Mouse (Mus musculus) kidney, embryonic 16.5 days (tissue): ENCODE measurements at regions not wholly inside any gene's neighbourhood (a gene's known extent, or its start where the extent isn't known, plus 50 kb on each side); places are given as distances from the start of the nearest gene placed in this dataset.

ENCODE experiments used
- ATAC-seq: fragments of 200-750 bp; cut with Nextera tagmentation; 2 replicates; pipeline ENCODE4 v1.8.0; 2017; ENCODE audit warnings: moderate TSS enrichment; ENCODE audit not compliant: low FRiP score, low TSS enrichment
- H3K27ac ChIP-seq: fragments of 300-500 bp; sonication (generic); 2 replicates; pipeline ENCODE4 v1.5.1; 2014; ENCODE audit warnings: low read length
- H3K27me3 ChIP-seq: fragments of 300-500 bp; sonication (generic); 2 replicates; pipeline ENCODE4 v1.6.1; 2014; ENCODE audit warnings: low read length, control low read depth, mixed read lengths; ENCODE audit not compliant: insufficient read depth
- H3K36me3 ChIP-seq: fragments of 300-500 bp; sonication (generic); 2 replicates; pipeline ENCODE4 v1.6.1; 2014; ENCODE audit warnings: low read length, control low read depth, mixed read lengths; ENCODE audit not compliant: insufficient read depth
- H3K4me1 ChIP-seq: fragments of 300-500 bp; sonication (generic); 2 replicates; pipeline ENCODE4 v1.6.1; 2014; ENCODE audit warnings: low read length, control low read depth, mixed read lengths; ENCODE audit not compliant: insufficient read depth
- H3K4me2 ChIP-seq: fragments of 300-500 bp; sonication (generic); replicated peaks from 2 replicates; pipeline ENCODE4 v1.6.1; 2014; ENCODE audit warnings: low read depth, low read length
- H3K4me3 ChIP-seq: fragments of 300-500 bp; sonication (generic); 2 replicates; pipeline ENCODE4 v1.5.1; 2014; ENCODE audit warnings: mild to moderate bottlenecking, low read length
- H3K9ac ChIP-seq: fragments of 300-500 bp; sonication (generic); replicated peaks from 2 replicates; pipeline ENCODE4 v1.6.1; 2014; ENCODE audit warnings: low read length
- H3K9me3 ChIP-seq: fragments of 300-500 bp; sonication (generic); 2 replicates; pipeline ENCODE4 v1.6.1; 2016; ENCODE audit warnings: low read length, control low read depth
- WGBS: fragments of 180-500 bp; shearing (Covaris S2); extraction: QIAGEN DNeasy Blood & Tissue Kit; methylation state at CpG from one replicate; pipeline ENCODE4 v1.1.7; 2014; 5-methylcytosine and 5-hydroxymethylcytosine counted together

DNA sequence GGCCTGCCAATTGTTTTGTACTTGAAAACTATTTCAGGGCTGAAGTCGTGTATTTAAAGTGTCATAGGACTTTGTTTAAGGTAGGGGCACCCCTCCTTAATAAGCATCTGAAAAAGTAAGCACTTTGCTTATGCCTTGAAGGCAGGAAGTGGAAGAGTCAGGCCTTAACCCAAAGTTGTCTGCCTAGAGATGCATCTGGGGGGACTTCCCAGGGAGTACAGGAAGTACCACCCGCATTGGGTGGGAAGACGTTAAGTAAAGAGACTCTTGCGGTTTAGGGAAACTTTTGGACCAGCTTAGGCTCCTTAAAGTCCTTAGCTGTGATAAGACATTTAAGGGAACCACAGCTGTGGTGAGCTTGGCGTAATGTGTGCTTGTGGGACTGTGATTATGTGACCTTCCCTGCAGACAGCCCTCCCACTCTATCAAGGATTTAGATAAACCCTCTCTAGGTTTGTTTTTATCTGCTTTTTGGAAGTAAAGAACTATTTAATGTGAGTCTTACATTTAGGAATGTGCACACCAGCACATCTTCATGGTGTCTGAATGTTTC is 150.9 kb upstream of the Trib2 start:
- ATAC-seq, result no peak
- Histone ChIP-seq H3K4me2 (no peak overlapping the region), H3K4me3 (no peak overlapping the region), H3K9me3 (no peaks in the 10 kb centered on the region), H3K9ac (no peak overlapping the region), H3K36me3 (no peaks in the 10 kb centered on the region), H3K27me3 (no peaks in the 10 kb centered on the region), H3K27ac (no peak overlapping the region), H3K4me1 (no peaks in the 10 kb centered on the region)
- 73% methylated on average over 5 of the region's 5 CpGs for WGBS

DNA sequence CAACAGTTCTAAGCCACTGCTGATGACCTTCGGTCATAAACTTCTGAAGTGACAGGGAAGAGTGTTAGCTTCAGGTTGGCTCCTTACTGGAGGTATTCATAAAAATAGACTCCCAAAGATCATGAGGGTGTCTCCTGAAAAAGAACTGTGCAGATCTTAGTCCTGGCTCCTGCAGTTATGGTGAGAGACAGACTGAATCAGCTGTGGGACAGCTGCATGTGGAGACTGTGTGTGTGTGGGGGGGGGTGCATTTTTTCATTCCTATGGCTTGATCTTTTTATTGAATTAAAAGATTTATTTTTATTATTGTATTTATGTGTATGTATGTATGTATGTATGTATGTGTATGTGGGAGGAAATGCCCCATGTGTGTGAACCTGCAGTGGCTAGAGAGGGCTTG is 149.9 kb upstream of the Trib2 start:
- no peak overlapping the region for H3K4me3 ChIP-seq
- no peak overlapping the region for H3K4me2 ChIP-seq
- H3K4me1 ChIP-seq, result no peaks in the 10 kb centered on the region
- no peak overlapping the region for H3K27ac ChIP-seq
- 97% methylated on average over 1 of the region's 1 CpGs for WGBS
- H3K36me3 ChIP-seq, result no peaks in the 10 kb centered on the region
- no peaks in the 10 kb centered on the region for H3K27me3 ChIP-seq
- ATAC-seq, result no peak
- no peaks in the 10 kb centered on the region for H3K9me3 ChIP-seq
- no peak overlapping the region for H3K9ac ChIP-seq

DNA sequence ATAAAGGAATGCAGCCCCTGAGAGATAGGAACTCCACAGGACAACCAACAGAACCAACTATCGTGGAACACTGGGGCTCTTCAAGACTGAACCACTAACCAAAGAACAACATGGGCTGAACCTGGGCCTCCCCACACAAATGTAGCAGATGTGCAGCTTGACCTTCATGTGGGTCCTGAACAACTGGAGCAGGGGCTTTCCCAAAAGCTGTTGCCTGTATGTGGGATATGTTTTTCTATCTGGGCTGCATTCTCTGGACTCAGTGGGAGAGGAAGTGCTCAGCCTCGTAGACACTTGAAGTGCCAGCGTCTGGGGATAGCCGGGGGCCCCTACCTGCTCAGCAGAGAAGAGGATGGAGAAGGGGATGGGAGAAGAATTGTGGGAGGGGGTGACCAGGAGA is 149.2 kb upstream of the Trib2 start:
- no peak for ATAC-seq
- 77% methylated on average over 4 of the region's 4 CpGs for WGBS

DNA sequence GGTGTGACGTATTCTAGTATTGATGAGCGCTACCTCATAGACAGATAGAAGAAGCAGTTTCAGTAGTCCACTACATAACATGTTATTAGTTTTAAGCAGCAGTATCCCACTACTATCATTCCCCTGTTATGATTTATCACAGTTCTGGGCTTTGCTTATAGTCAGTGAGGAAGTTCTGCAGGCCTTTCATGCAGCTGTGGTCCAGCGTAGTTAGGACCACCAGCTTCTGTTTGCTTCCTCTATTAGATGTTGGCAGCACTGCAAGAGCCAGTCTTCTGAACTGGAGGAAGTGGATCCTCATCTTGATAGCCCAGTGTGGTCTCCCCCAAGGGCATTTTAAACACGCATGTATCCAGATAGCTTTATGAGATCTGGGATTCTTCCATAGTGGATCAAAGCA is 147.4 kb upstream of the Trib2 start:
- WGBS, result 91% methylated on average over 4 of the region's 4 CpGs
- H3K4me1 ChIP-seq, result no peaks in the 10 kb centered on the region
- H3K27ac ChIP-seq, result no peak overlapping the region
- H3K4me3 ChIP-seq, result no peak overlapping the region
- no peak for ATAC-seq
- H3K27me3 ChIP-seq, result no peaks in the 10 kb centered on the region
- no peak overlapping the region for H3K9ac ChIP-seq
- H3K36me3 ChIP-seq, result no peaks in the 10 kb centered on the region
- no peaks in the 10 kb centered on the region for H3K9me3 ChIP-seq
- H3K4me2 ChIP-seq, result no peak overlapping the region

More for the DNA sequence above, 149.2 kb upstream of the Trib2 start:
- no peak overlapping the region for H3K4me2 ChIP-seq
- no peaks in the 10 kb centered on the region for H3K27me3 ChIP-seq
- H3K9ac ChIP-seq, result no peak overlapping the region
- no peaks in the 10 kb centered on the region for H3K36me3 ChIP-seq
- no peak overlapping the region for H3K27ac ChIP-seq
- H3K9me3 ChIP-seq, result no peaks in the 10 kb centered on the region
- H3K4me1 ChIP-seq, result no peaks in the 10 kb centered on the region
- H3K4me3 ChIP-seq, result no peak overlapping the region

DNA sequence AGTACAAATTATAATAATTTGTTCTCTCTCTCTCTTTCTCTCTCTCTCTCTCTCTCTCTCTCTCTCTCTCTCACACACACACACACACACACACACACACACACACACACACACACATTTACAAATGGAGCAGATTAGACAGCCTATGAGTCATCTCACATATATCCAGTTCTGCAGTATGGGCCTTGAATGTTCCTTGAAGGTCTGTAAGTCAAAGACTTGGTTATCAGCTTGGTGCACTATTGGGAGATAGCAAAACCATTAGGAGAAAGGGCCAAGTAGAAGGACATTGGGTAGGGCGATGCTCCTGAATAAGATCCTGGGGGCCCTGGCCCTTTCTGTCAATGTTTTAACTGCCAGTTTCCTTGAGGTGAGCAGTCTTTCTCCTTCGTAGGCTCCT is 145.1 kb upstream of the Trib2 start:
- Histone ChIP-seq H3K9me3 (no peaks in the 10 kb centered on the region), H3K36me3 (no peaks in the 10 kb centered on the region), H3K4me2 (no peak overlapping the region), H3K27ac (no peak overlapping the region), H3K4me1 (no peaks in the 10 kb centered on the region), H3K4me3 (no peak overlapping the region), H3K27me3 (no peaks in the 10 kb centered on the region), H3K9ac (no peak overlapping the region)
- WGBS, result 93% methylated on average over 2 of the region's 2 CpGs
- ATAC-seq, result no peak

DNA sequence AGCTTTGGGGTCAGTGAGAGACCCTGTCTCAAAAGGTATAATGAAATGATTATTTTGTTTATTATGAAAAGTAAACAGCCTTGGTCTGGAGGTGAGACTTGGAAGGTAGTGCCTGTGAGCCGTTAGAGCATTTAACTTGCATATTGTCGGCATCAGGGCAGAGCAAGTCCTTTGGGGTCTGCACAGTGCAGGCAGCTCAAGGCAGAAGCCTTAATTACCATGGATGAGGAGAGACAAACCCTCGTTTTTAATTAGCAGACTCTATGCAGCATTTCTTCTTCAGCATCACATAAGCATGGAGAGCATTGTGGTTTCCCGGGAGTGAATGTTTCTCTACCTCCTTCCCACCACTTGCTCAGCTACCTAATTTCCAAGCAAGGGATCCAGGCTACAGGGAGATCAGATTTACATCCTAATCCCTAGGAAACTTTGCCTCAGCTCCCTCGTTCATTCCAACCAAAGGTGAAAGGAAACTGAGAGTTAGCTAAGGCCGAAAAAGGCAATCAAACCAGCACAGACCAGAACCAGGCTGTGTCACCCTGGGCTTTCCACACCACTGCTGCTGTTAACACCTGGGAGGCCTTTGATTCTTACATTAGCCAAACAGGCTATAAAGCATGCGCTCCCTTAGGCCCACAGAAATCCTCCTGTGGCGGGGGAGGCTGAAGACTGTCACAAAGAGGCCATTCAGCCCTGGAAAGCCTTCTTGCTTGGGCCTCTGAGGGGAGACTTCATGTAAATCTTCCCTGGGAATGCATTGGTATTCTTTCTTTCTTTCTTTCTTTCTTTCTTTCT is 120.9 kb upstream of the Trib2 start:
- ATAC-seq, result peak; percentile 85
- H3K9me3 ChIP-seq, result no peaks in the 10 kb centered on the region

DNA sequence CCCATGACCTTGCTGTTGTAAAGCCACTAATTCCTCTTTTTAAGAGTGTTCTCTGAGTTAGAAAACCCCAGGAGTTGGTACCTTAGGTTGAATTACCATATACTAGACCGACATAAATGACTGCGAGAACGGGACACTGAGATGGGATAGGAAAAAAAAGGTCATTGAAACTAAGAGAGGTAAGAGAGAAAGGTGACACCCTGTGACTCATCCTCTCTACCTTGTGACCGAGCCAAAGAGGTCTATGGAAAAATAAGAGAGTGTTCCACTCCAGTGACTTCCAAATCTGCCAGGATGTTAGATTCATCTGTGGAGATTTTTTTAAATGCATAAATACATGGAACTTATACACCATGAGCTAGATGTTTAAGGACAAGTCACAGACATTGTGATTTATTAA is 115.3 kb upstream of the Trib2 start:
- H3K36me3 ChIP-seq, result no peaks in the 10 kb centered on the region
- no peak overlapping the region for H3K27ac ChIP-seq
- no peak overlapping the region for H3K4me3 ChIP-seq
- no peak overlapping the region for H3K4me2 ChIP-seq
- no peak for ATAC-seq
- H3K9me3 ChIP-seq, result no peaks in the 10 kb centered on the region
- no peak overlapping the region for H3K9ac ChIP-seq
- H3K4me1 ChIP-seq, result no peaks in the 10 kb centered on the region
- WGBS, result 59% methylated on average over 4 of the region's 4 CpGs
- no peaks in the 10 kb centered on the region for H3K27me3 ChIP-seq

More for the DNA sequence above, 120.9 kb upstream of the Trib2 start:
- Histone ChIP-seq H3K4me3 (no peak overlapping the region), H3K27me3 (no peaks in the 10 kb centered on the region), H3K9ac (no peak overlapping the region), H3K4me1 (no peaks in the 10 kb centered on the region), H3K27ac (no peak overlapping the region), H3K36me3 (no peaks in the 10 kb centered on the region), H3K4me2 (no peak overlapping the region)
- 29% methylated on average over 8 of the region's 8 CpGs for WGBS

DNA sequence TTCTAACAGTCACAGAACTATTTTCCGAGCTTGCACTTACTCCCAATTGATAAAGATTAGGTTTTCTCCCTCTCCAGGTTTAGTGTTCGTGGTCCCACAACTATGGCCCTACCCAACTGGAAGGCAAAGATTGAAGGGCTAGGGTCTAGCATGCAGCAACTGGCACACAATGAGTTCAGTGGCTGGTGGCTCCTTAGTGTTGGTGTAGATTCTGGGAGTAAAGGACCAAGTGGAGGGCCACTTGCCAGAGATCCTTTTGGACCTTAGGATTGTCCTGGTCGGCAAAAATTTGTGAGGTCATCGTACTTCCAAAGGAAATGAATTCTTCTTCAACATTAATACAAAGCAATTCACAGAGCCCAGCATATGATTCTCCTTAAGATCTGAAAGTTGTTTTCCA is 114.8 kb upstream of the Trib2 start:
- Histone ChIP-seq H3K4me3 (no peak overlapping the region), H3K4me2 (no peak overlapping the region), H3K4me1 (no peaks in the 10 kb centered on the region), H3K36me3 (no peaks in the 10 kb centered on the region), H3K27me3 (no peaks in the 10 kb centered on the region), H3K27ac (no peak overlapping the region), H3K9me3 (no peaks in the 10 kb centered on the region), H3K9ac (no peak overlapping the region)
- WGBS, result 87% methylated on average over 4 of the region's 4 CpGs
- no peak for ATAC-seq

DNA sequence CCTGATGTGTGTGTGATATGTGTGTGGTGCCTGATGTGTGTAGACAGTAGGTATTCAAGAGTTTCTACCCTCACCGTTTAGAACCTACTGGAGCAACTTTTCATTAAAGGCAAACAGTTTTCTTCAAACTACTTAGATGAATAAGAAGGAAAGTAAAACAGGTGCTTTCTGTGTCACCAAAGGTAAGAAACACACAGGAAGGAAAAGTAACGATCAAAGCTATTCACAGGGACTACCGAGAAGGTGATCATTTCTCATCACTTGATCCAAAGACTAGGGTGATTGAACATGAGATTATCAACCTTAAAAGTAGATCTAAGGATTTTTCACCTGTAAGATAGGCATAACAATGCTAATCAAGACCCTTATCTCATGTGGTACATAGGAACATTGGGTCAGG is 113.4 kb upstream of the Trib2 start:
- Histone ChIP-seq H3K4me2 (no peak overlapping the region), H3K9me3 (no peaks in the 10 kb centered on the region), H3K27ac (no peak overlapping the region), H3K36me3 (no peaks in the 10 kb centered on the region), H3K4me3 (no peak overlapping the region), H3K4me1 (no peaks in the 10 kb centered on the region), H3K27me3 (no peaks in the 10 kb centered on the region), H3K9ac (no peak overlapping the region)
- ATAC-seq, result no peak
- WGBS, result 95% methylated on average over 3 of the region's 3 CpGs

DNA sequence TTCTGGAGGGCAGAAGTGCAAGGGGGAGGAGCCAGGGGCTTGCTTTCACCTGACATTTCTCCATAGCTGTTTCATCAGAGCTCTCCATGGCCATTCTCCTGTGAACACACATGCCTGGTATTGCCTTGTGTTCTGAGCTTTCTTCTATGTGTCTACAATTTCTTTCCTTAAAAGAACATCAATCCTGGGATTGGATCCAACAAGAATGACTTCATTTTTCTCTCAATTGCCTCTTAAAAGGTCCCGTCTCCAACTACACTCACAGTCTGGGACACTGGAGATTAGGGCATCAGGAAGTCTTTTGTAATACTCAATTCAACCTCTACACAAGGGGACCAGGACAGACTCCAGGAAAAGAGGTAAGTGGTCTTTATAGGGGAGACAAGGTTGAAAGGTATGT is 112.8 kb upstream of the Trib2 start:
- Histone ChIP-seq H3K9ac (no peak overlapping the region), H3K36me3 (no peaks in the 10 kb centered on the region), H3K4me1 (no peaks in the 10 kb centered on the region), H3K27me3 (no peaks in the 10 kb centered on the region), H3K4me3 (no peak overlapping the region), H3K9me3 (no peaks in the 10 kb centered on the region), H3K27ac (no peak overlapping the region), H3K4me2 (no peak overlapping the region)
- WGBS, result 72% methylated on average over 1 of the region's 1 CpGs
- no peak for ATAC-seq
